Mouse (Mus musculus) heart, adult 11 months (tissue): ENCODE data around the gene Pdcd1lg2.

Source experiments
- DNase-seq: peaks from one replicate; pipeline ENCODE4 v3.0.0; 2022

The Pdcd1lg2 gene

DNA sequence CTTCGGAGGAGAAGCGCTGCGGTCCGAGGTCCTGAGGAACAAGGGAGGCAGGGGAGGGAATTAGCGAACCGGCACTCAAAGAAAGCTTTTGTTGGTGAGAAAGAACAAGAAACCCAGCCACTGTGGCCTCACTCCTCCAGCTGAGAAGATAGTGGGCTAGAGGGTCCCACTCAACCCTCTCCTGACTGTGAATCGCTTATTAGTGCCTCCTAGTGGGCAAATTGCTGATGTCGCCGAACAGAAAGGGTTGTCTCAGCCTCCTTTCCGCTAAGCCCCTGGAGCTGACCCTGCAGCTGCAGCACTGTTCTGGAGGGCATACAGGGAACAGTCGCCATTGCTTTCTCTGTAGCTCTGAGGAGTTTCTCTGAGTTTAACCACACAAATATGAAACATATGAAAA, 90.4 kb downstream of the Pdcd1lg2 start:
- DNase-seq: peak; percentile 92

DNA sequence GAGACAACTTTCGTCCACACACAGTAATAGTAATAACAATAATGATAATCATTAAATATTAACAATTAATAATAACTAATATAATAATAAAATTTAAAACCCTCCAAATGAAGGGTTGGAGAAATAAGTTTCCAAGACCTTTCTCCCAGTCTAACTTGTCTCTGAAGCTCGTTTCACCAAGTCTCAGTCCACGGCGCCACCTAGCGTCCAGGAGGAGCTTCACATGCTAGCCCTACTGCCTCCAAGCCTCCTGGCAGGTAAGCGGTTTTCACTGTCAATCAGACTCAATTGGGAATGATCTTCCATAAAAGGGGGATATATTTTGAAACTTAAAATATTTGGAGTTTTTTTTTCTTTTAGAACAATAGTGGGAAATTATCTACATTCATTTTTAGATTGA, 90.8 kb downstream of the Pdcd1lg2 start:
- peak; percentile 96 for DNase-seq

DNA sequence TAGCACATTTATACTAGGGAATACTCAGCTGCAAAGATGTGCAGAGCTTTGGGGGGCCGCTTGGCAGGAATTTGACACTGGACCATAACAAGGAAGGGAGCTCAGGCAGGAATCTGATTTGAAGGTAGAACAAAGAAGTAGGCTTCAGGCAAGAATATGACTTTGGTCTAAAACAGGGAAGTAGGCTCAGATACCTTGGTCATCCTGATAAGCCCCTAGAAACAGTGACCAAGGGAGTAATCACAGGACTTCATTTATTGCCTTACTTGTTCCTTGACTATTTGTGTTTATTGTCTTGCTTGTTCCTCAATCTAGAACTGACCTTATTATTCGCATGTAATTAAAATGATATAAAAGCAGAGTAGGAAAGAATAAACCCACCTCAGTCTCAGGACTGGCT, 93.4 kb downstream of the Pdcd1lg2 start:
- peak; percentile 1 for DNase-seq

DNA sequence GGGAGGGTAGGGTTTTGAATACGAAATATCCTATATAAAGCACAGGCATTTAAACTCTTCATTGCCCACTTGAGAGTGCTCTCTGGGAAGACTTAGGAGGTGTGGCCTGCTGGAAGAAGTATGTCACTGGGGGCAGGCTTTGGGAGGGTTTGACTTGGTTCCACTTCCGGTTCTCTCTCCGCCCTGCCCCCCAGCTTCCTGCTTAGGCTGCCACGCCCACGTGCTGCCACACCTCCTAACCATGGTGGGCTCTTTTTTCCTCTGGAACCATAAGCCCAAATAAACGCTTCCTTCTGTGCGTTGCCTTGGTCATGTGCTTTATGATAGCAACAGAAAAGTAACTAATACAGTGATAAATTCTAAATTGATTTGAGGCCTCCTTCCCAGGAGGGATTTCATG, 94.9 kb downstream of the Pdcd1lg2 start:
- peak; percentile 93 for DNase-seq

DNA sequence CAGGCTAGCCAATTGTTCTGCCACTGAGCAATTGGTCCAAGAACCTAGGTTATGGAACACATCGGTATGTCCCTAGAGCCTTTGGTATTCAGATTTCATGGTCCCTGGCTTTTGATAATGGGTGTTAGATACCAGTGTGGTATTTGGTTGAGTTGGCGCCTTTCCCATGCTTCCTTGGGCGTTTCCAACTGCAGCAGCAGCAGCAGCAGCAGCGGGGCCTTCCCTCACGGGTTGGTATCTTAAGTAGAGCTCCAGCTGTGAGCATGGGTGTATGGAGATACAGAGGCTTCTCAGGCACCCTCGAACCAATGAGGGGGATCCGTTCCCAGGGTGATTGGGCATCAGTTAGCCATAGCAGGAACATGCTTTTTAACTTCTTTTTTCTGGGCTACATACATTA, 97.5 kb downstream of the Pdcd1lg2 start:
- peak; percentile 97 for DNase-seq

DNA sequence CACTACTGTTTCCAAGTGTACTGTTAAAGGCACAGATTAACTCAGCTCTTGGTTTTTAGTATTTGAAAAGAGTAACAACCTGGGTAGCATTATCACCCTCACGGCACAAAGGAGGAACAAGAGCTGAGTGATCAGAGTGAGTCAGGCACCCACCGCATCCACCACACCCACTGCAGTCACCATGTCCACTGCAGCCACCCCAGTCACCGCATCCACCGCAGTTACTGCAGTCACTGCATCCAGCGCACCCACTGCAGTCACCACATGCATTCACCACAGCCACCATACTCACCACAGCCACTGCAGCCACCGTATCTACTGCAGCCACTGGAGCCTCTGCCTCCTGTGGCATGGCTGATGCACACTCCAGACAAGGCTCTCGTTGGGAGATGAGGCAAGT, 99.1 kb downstream of the Pdcd1lg2 start:
- no peak for DNase-seq

DNA sequence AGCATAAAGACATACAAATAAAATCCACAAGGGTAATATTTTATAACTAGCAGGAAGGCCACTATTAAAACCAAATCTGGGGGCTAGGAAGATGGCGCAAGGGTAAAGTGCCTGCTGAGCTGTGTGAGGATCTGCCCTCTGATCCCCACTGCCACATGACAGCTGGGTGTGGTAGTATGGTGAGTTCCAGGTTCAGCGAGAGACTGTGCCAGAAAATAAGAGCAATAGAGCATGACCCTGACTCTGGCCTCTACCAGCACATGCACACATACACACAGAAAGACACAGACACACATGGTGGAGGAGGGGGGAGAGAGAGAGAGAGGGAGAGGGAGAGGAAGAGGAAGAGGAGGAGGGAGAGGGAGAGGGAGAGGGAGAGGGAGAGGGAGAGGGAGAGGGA, 101.1 kb downstream of the Pdcd1lg2 start:
- peak; percentile 83 for DNase-seq

DNA sequence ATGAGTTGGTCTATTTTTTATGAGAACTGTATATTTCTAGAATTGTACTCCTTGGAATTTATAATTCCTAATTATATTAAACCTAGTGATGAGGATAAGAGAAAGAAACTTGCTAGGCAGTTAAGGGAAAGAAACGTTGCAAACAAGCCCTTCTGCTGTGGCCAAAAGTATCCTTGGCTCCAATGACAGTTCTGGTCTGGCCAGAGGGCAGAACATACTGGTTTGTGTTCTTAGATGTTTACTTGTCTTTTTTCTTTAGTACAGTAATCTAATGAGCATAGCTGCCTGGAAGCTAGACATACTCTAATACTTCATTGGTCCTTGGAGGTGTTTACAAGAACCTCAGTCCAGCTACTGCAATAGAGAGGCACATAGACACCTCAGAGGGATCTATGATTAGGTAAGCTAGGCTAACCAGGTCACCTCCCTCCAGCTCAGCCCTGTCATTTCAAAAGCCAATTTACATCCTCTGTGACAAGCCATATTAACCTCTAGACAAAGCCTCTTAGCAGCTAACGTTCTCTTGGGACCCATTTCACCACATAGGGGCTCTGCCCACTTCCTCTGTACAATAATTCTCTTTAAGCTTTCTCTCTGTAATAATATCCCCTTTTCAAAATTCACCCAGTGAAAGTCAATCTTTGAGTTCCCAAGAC, 102.5 kb downstream of the Pdcd1lg2 start:
- DNase-seq: peak; percentile 58

DNA sequence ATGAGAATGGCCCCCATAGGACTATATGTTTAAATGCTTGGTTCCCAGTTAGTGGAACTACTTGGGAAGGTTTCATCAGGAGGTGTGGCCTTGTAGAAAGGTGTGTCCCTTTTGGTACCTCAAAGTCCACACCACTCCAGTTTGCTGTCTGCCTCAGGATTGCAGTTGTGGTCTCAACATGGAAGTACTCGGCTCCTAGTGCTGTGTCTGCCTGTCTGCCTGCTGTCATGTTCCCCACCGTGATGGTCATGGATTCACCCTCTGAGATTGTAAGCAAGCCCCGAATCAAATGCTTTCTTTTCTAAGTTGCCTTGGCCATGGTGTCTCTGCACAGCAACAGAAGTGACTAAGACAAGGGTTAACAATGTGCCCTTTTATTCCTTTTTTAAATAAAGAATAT, 103.4 kb downstream of the Pdcd1lg2 start:
- peak; percentile 70 for DNase-seq

DNA sequence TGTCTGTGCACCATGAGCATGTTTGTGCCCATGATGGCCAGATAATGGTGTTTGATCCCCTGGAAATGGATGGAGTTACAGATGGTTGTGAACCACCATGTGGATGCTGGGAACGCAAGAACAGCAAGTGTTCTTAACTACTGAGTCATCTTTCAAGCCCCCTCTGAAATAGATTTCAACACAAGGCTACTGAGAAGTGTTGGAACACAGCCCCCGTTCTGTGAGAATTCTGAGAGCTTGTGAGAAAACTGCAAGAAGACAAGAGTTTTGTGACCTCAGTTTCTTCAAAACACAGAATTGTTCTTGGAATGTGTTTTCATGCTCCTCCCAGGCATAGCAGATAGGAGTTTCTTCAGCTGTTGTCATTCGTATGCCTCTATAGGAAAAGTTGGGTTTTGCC, 104.7 kb downstream of the Pdcd1lg2 start:
- no peak for DNase-seq

DNA sequence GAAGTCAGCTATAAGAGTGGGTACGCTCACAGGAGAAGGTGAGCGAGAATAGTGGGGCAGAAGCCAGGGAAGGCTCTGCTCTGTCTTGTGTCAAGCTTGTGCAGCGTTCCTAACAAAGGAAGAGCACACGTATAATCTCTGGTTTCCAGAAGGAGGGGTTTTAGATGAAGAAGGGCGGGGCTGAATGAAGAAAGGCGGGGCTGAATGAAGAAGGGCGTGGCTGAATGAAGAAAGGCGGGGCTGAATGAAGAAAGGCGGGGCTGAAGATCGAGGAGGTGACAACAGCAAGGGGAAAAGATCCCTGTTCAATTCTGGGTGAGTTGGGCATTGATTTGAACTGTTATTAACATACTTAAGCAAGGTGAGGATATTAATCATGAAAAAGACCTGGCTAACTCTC, 105.3 kb downstream of the Pdcd1lg2 start:
- DNase-seq: peak; percentile 17

DNA sequence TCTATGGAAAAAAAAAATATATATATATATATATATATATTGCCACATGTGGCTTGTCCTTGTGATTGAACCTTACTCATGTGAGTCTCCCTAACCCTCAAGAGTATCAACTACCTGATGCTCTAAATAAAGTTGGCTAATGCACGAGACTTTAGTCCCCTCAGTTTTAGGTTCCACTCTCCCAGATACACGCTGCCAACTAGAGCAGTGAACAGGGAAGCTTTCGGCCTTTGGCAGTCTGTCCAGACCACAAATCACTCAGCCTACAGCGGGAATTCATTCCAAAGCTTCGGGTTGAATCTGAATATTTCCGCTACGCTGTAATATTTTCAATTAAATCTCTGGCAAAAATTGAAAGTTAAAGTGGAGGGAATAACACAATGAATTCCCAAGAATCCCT, 107.7 kb downstream of the Pdcd1lg2 start:
- DNase-seq: peak; percentile 56

DNA sequence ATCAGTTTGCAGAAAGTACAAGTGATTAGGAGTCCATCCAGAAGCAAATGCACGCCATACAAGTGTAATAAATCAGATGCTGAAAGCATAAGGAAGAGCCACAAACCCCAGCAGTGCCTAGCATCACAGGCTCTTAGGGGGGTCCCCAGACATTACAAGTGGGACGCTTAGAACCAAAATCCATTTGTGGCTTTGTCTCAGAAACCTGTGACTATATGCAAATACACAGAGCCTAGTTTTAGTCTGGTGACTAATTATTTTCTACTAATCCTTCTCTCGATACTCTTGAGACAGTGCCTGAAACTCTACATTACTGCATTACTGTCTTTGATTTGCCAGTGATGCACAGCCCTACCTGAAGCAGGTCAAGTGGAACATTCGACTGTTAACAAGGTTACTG, 108.2 kb downstream of the Pdcd1lg2 start:
- DNase-seq: peak; percentile 7
